Mouse (Mus musculus): ENCODE results near the gene Zfp938. TPM values are rescaled to one million over a fixed set of nuclear protein-coding genes. Genes with fewer than 3 reads are reported as not detected.
A peak's percentile ranks its signal among the peaks of the same experiment; 100 is the strongest.

Zfp938 gene
- 0.77 and 1.4 TPM in 2 replicates for polyA plus RNA-seq (2012; rRNA removed)
- polyA plus RNA-seq (2014; fragmentation: Nextera tagmentation; extraction: Ambion mirVana): 1.9 and 2.6 TPM in 2 replicates

DNA sequence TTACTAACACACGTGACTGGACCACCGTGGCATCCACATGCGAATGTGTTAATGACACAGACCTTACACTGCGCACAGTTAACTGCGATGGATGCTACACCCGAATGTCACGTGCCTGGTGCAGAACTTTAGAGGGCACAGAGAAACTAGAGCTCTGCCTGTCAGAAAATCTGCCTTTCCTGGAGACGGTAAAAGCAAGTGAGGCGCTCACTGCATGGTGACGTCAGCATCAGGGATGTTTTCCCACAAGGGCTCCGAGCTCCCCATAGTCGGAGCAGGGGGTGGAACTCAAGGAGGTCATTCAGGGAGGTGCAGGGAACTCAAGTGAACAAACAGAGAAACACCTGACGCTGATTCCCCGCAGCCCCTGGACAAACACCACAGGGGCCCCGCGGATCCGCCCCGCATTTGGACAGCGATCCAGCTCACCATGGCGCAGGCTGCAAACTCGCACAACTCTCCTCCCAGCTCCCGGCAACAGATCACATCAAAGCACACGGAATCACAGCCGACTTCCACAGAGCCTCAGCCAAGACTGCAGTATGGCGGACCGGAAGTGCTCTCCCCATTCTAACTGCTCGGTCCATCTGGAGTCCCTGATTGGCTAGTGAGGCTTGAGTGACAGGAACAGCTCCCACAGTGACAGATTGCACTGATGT is at the start of gene Zfp938:
TSS of gene Zfp938 (minus strand) at position 539 of the 659 bp plus-strand sequence.
- peak within 1 kb of the TSS; percentile 64 to 71 for H3K4me3 ChIP-seq (ENCODE audit: insufficient read depth in 1 of 2, low read depth in 2 of 2, low read length in 2 of 2)
- H3K4me2 ChIP-seq (ENCODE audit: low read depth): peak within 1 kb of the TSS; percentile 61
- DNase-seq (ENCODE audit: low read depth in 3 of 3, low spot score in 3 of 3) (peak; percentile 35 to 43 (median 41)), ATAC-seq (ENCODE audit: insufficient read depth) (peak; percentile 94)
- WGBS (ENCODE audit: insufficient replicate concordance): 4% methylated on average over 27 of the region's 27 CpGs
- H3K27ac ChIP-seq: no peak within 1 kb of the TSS
- peak within 1 kb of the TSS; percentile 54 for H3K9ac ChIP-seq (replicated peaks)
- TF ChIP-seq CTCF (IDR thresholded peaks at IDR 0.05; ENCODE audit: low read depth) (no peak), EP300 (IDR thresholded peaks at IDR 0.05; ENCODE audit: low read depth) (no peak)
- no peaks in the 10 kb centered on the region for H3K9me3 ChIP-seq (ENCODE audit: control insufficient read depth, low read length)
- no peaks in the 10 kb centered on the region for H3K27me3 ChIP-seq (ENCODE audit: control insufficient read depth, insufficient read depth, low read length)
- no peaks in the 10 kb centered on the region for H3K36me3 ChIP-seq (replicated peaks; ENCODE audit: control insufficient read depth, insufficient read depth, low read depth)
- no peaks in the 10 kb centered on the region for H3K4me1 ChIP-seq (replicated peaks; ENCODE audit: control insufficient read depth in 2 of 2, insufficient read depth in 2 of 2, low read length in 1 of 2)

DNA sequence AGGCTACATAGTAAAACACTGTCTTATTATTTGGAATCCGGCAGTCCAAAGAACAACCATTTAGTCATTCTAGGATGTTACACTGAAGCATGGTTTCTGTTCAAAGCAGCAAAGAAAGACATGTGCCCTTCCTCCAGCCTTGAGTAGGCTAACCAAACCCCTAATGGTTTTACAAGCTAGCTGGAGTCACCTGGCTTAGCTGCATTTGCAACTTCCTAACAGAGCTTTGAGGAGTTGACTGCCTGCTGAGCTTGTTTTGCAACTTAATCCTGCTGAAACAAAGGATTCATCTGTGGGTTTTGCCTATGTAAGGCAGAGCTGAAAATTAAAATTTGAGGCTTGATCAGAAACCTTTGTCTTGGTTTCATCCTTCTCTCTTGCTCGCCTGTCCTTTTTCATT is 16.3 kb upstream of the Zfp938 start:
- 58% methylated on average over 2 of the region's 2 CpGs for WGBS (ENCODE audit: insufficient replicate concordance)
- DNase-seq (ENCODE audit: low read depth in 3 of 3, low spot score in 3 of 3) (no peak), ATAC-seq (ENCODE audit: insufficient read depth) (no peak)
- no peaks in the 10 kb centered on the region for H3K9me3 ChIP-seq (ENCODE audit: control insufficient read depth, low read length)
- H3K4me2 ChIP-seq (ENCODE audit: low read depth): no peak overlapping the region
- no peaks in the 10 kb centered on the region for H3K36me3 ChIP-seq (replicated peaks; ENCODE audit: control insufficient read depth, insufficient read depth, low read depth)
- H3K4me1 ChIP-seq (replicated peaks; ENCODE audit: control insufficient read depth in 2 of 2, insufficient read depth in 2 of 2, low read length in 1 of 2): no peaks in the 10 kb centered on the region
- no peak overlapping the region for H3K27ac ChIP-seq
- H3K4me3 ChIP-seq (ENCODE audit: insufficient read depth in 1 of 2, low read depth in 2 of 2, low read length in 2 of 2): no peak overlapping the region
- H3K27me3 ChIP-seq (ENCODE audit: control insufficient read depth, insufficient read depth, low read length): no peaks in the 10 kb centered on the region
- TF ChIP-seq EP300 (IDR thresholded peaks at IDR 0.05; ENCODE audit: low read depth): no peak
- no peak for TF ChIP-seq CTCF (IDR thresholded peaks at IDR 0.05; ENCODE audit: low read depth)
- H3K9ac ChIP-seq (replicated peaks): no peak overlapping the region

DNA sequence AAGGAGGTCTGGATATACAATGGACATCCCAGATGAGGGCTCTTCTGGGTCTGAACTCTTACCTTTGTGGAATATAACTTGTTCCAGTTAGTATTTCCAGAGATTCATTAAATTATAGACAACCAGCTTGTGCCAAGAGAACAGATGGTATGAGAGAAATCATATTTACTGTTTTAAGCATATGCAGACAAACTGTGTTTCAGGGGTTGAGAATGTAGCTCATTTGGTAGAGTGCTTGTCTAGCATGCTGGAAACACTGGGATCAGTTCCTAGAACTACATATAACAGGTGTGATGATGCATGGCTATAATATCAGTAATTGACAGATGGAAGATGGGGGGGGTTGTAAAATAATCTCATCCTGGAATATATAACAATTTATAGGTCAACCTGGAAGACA is 3.9 kb upstream of the Zfp938 start:
- Histone ChIP-seq H3K9me3 (ENCODE audit: control insufficient read depth, low read length) (no peaks in the 10 kb centered on the region), H3K27me3 (ENCODE audit: control insufficient read depth, insufficient read depth, low read length) (no peaks in the 10 kb centered on the region), H3K4me2 (ENCODE audit: low read depth) (no peak overlapping the region), H3K4me1 (replicated peaks; ENCODE audit: control insufficient read depth in 2 of 2, insufficient read depth in 2 of 2, low read length in 1 of 2) (no peaks in the 10 kb centered on the region), H3K9ac (replicated peaks) (no peak overlapping the region), H3K4me3 (ENCODE audit: insufficient read depth in 1 of 2, low read depth in 2 of 2, low read length in 2 of 2) (no peak overlapping the region), H3K36me3 (replicated peaks; ENCODE audit: control insufficient read depth, insufficient read depth, low read depth) (no peaks in the 10 kb centered on the region), H3K27ac (no peak overlapping the region)
- ATAC-seq (ENCODE audit: insufficient read depth) (no peak), DNase-seq (ENCODE audit: low read depth in 3 of 3, low spot score in 3 of 3) (no peak)
- TF ChIP-seq CTCF (IDR thresholded peaks at IDR 0.05; ENCODE audit: low read depth) (no peak), EP300 (IDR thresholded peaks at IDR 0.05; ENCODE audit: low read depth) (no peak)

DNA sequence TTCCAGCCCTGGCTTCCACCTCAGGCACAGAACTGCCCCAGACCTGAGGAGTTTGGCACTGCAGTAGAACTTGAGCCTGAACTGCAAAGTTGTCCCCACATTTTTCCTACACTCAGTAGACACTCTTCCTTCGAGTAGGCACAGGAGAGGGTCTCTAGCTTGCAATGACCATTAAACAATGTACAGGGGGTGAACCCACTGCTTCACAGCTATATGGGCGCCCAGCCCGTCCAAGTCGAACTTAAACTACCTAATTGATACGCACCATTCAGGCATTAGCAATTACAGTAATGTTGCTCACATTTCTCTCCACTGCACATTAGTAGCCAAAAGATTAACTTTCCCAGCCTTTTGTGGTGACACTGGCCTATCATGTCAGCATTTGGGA is 315 bp upstream of the Zfp938 start:
- Histone ChIP-seq H3K9me3 (ENCODE audit: control insufficient read depth, low read length) (no peaks in the 10 kb centered on the region), H3K4me2 (ENCODE audit: low read depth) (peak overlapping the region; percentile 61), H3K9ac (replicated peaks) (no peak overlapping the region), H3K27ac (no peak overlapping the region), H3K36me3 (replicated peaks; ENCODE audit: control insufficient read depth, insufficient read depth, low read depth) (no peaks in the 10 kb centered on the region), H3K4me3 (ENCODE audit: insufficient read depth in 1 of 2, low read depth in 2 of 2, low read length in 2 of 2) (peak overlapping the region; percentile 64 to 71), H3K27me3 (ENCODE audit: control insufficient read depth, insufficient read depth, low read length) (no peaks in the 10 kb centered on the region), H3K4me1 (replicated peaks; ENCODE audit: control insufficient read depth in 2 of 2, insufficient read depth in 2 of 2, low read length in 1 of 2) (no peaks in the 10 kb centered on the region)
- no peak for DNase-seq (ENCODE audit: low read depth in 3 of 3, low spot score in 3 of 3)
- ATAC-seq (ENCODE audit: insufficient read depth): peak; percentile 4; the same call in 1 of the 2 replicates
- 50% methylated on average over 5 of the region's 5 CpGs for WGBS (ENCODE audit: insufficient replicate concordance)
- no peak for TF ChIP-seq CTCF (IDR thresholded peaks at IDR 0.05; ENCODE audit: low read depth)
- no peak for TF ChIP-seq EP300 (IDR thresholded peaks at IDR 0.05; ENCODE audit: low read depth)

DNA sequence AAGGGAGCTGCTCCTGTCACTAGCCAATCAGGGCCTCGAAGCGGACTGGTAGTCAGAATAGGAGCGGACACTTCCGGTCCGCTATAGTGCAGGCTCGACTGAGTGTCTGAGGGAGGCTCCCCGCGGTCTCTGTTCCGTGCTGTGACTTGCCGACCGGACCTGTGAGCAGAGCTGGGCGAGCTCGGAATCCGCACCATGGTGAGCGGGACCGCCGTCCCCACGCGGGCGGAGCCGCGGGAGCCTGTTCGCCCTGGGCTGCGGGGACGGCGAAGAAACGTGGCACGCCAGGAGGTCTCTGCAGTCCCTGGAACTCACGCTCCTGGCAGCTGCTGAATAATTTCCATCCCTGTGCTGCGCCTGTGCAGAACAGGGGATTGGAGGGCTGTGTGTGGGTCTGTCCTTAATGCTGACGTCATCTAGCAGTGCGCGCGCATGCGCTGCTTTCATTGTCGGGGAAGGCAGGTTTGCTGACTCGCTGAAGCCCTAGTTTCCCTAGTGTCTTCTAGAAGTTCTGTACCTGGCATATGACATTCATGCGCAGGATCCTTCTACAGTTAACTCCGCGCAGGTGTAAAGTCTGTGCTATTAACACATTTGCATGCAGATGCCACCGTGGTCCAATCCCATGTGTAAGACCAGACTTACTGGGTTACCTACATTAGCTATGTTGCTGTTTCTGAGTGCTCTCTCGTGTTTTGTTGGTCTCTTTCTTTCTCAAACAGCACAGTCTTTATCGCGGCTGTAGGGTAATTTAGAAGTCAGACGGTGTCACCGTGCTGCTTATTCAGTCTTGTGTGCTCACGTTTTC is 62.6 kb downstream of the Zfp938 start:
- DNase-seq (ENCODE audit: low read depth in 3 of 3, low spot score in 3 of 3) (peak; percentile 24 to 55 (median 55)), ATAC-seq (ENCODE audit: insufficient read depth) (peak; percentile 92)
- Histone ChIP-seq H3K4me2 (ENCODE audit: low read depth) (peak overlapping the region; percentile 71), H3K9me3 (ENCODE audit: control insufficient read depth, low read length) (no peaks in the 10 kb centered on the region), H3K4me1 (replicated peaks; ENCODE audit: control insufficient read depth in 2 of 2, insufficient read depth in 2 of 2, low read length in 1 of 2) (0 out of 4 replicates have a peak, but pooled peaks cover 0 to 2% of the 10 kb centered on the region in 2 experiments), H3K4me3 (ENCODE audit: insufficient read depth in 1 of 2, low read depth in 2 of 2, low read length in 2 of 2) (peak overlapping the region; percentile 61 to 63), H3K36me3 (replicated peaks; ENCODE audit: control insufficient read depth, insufficient read depth, low read depth) (no peaks in the 10 kb centered on the region), H3K27me3 (ENCODE audit: control insufficient read depth, insufficient read depth, low read length) (no peaks in the 10 kb centered on the region), H3K27ac (no peak overlapping the region), H3K9ac (replicated peaks) (peak overlapping the region; percentile 40; the same call in 1 of the 2 replicates)
- TF ChIP-seq CTCF (IDR thresholded peaks at IDR 0.05; ENCODE audit: low read depth): no peak
- no peak for TF ChIP-seq EP300 (IDR thresholded peaks at IDR 0.05; ENCODE audit: low read depth)
- 7% methylated on average over 47 of the region's 47 CpGs for WGBS (ENCODE audit: insufficient replicate concordance)

Other genes with a start within 250 kb of the Zfp938 start
- 0.90 and 1.6 TPM in 2 replicates for gene Zfp873, start 193.2 kb downstream of the Zfp938 start, polyA plus RNA-seq (2012; rRNA removed)
- 1.7 TPM in 2 replicates for gene Zfp873, start 193.2 kb downstream of the Zfp938 start, polyA plus RNA-seq (2014; fragmentation: Nextera tagmentation; extraction: Ambion mirVana)
- gene BC024063, start 157.9 kb downstream of the Zfp938 start, polyA plus RNA-seq (2012; rRNA removed): 0.14 and 0.28 TPM in 2 replicates
- gene BC024063, start 157.9 kb downstream of the Zfp938 start, polyA plus RNA-seq (2014; fragmentation: Nextera tagmentation; extraction: Ambion mirVana): 0.44 and 0.63 TPM in 2 replicates
- gene AU041133, start 113.3 kb downstream of the Zfp938 start, polyA plus RNA-seq (2012; rRNA removed): 0.23 and 0.40 TPM in 2 replicates
- 1.1 and 1.4 TPM in 2 replicates for gene AU041133, start 113.3 kb downstream of the Zfp938 start, polyA plus RNA-seq (2014; fragmentation: Nextera tagmentation; extraction: Ambion mirVana)
- not detected in 2 replicates for gene 4932415D10Rik, start 75.3 kb upstream of the Zfp938 start, polyA plus RNA-seq (2012; rRNA removed)
- not detected in 2 replicates for gene 4932415D10Rik, start 75.3 kb upstream of the Zfp938 start, polyA plus RNA-seq (2014; fragmentation: Nextera tagmentation; extraction: Ambion mirVana)
- gene Gm4924, start 113.0 kb upstream of the Zfp938 start, polyA plus RNA-seq (2012; rRNA removed): 0.29 and 0.66 TPM in 2 replicates
- gene Gm4924, start 113.0 kb upstream of the Zfp938 start, polyA plus RNA-seq (2014; fragmentation: Nextera tagmentation; extraction: Ambion mirVana): 0.93 and 1.5 TPM in 2 replicates

Measured in liver, embryonic 14.5 days (tissue).